Mouse (Mus musculus) erythroblast, embryonic 14.5 days (primary cell): ENCODE data around the gene Upp2. TPM values are rescaled to one million over a fixed set of nuclear protein-coding genes. Genes with fewer than 3 reads are reported as not detected.
A peak's percentile ranks its signal among the peaks of the same experiment; 100 is the strongest.

Source experiments
- H3K27me3 ChIP-seq: 2 replicates; pipeline ENCODE4 v1.6.1; 2012; ENCODE audit warnings: inconsistent platforms; ENCODE audit not compliant: control insufficient read depth
- H3K36me3 ChIP-seq: 2 replicates; pipeline ENCODE4 v1.6.1; 2012; ENCODE audit warnings: mild to moderate bottlenecking, inconsistent platforms; ENCODE audit not compliant: control insufficient read depth
- H3K4me1 ChIP-seq: 2 replicates; pipeline ENCODE4 v1.6.1; 2012; ENCODE audit warnings: inconsistent platforms; ENCODE audit not compliant: control insufficient read depth
- H3K4me3 ChIP-seq: replicated peaks from 2 replicates; pipeline ENCODE3; 2012; ENCODE audit warnings: moderate library complexity, mild to moderate bottlenecking, inconsistent platforms
- H3K9me3 ChIP-seq: 2 replicates; pipeline ENCODE4 v1.6.1; 2012; ENCODE audit warnings: low read length, inconsistent platforms, mixed read lengths; ENCODE audit not compliant: control insufficient read depth
- GATA1 ChIP-seq: IDR thresholded peaks from 2 replicates; pipeline ENCODE4 v1.6.1; 2012; ENCODE audit warnings: low read length, inconsistent platforms, mixed read lengths
- TAL1 ChIP-seq: IDR thresholded peaks from 3 replicates; pipeline ENCODE4 v1.6.1; 2012; ENCODE audit warnings: low read length, inconsistent platforms, mixed read lengths
- polyA plus RNA-seq: library from polyadenylated mRNA; stranded (reverse); fragments of >175 nt; gene quantifications from 2 replicates; pipeline ENCODE4 v1.2.3, GENCODE M21; 2012

Upp2 gene
- polyA plus RNA-seq, 1 experiment: not detected

GRCm38 (mm10) chr2:58566049-58566409, 1.1 kb upstream of the Upp2 start:
- H3K4me1 ChIP-seq: no peaks in the 10 kb centered on the region; the same call in 1 of the 2 replicates
- H3K4me3 ChIP-seq: peak overlapping the region; percentile 61
- H3K27me3 ChIP-seq: peaks cover 44% of the 10 kb centered on the region
- H3K9me3 ChIP-seq: no peaks in the 10 kb centered on the region
- no peak for TF ChIP-seq TAL1
- no peaks in the 10 kb centered on the region for H3K36me3 ChIP-seq

- TF ChIP-seq GATA1: no peak
- peak overlapping the region; percentile 61 for H3K4me3 ChIP-seq
- no peaks in the 10 kb centered on the region; the same call in 1 of the 2 replicates for H3K4me1 ChIP-seq
- H3K36me3 ChIP-seq: no peaks in the 10 kb centered on the region
- H3K27me3 ChIP-seq: peaks cover 44% of the 10 kb centered on the region
- peaks cover 3% of the 10 kb centered on the region; the same call in 1 of the 2 replicates for H3K9me3 ChIP-seq
Observed at GRCm38 (mm10) chr2:58566410-58567065, 560 bp upstream of the Upp2 start.

GRCm38 (mm10) chr2:58567866-58568719, 995 bp downstream of the Upp2 start:
- no peak overlapping the region for H3K4me3 ChIP-seq
- no peaks in the 10 kb centered on the region; the same call in 1 of the 2 replicates for H3K4me1 ChIP-seq
- H3K9me3 ChIP-seq: peaks cover 3% of the 10 kb centered on the region; the same call in 1 of the 2 replicates
- peaks cover 44% of the 10 kb centered on the region for H3K27me3 ChIP-seq
- TF ChIP-seq GATA1 (no peak), TAL1 (no peak)
- H3K36me3 ChIP-seq: no peaks in the 10 kb centered on the region

- TF ChIP-seq GATA1 (no peak), TAL1 (no peak)
- peaks cover 44% of the 10 kb centered on the region for H3K27me3 ChIP-seq
- H3K9me3 ChIP-seq: peaks cover 3% of the 10 kb centered on the region; the same call in 1 of the 2 replicates
- no peak overlapping the region for H3K4me3 ChIP-seq
- no peaks in the 10 kb centered on the region for H3K36me3 ChIP-seq
- no peaks in the 10 kb centered on the region; the same call in 1 of the 2 replicates for H3K4me1 ChIP-seq
Observed at GRCm38 (mm10) chr2:58568841-58569645, 1.9 kb downstream of the Upp2 start.

- TF ChIP-seq TAL1: no peak
- no peak for TF ChIP-seq GATA1
- H3K4me3 ChIP-seq: no peak overlapping the region
- H3K36me3 ChIP-seq: no peaks in the 10 kb centered on the region
- H3K9me3 ChIP-seq: peaks cover 3% of the 10 kb centered on the region; the same call in 1 of the 2 replicates
- no peaks in the 10 kb centered on the region for H3K4me1 ChIP-seq
- peaks cover under 1% of the 10 kb centered on the region; the same call in 1 of the 2 replicates for H3K27me3 ChIP-seq
Observed at GRCm38 (mm10) chr2:58574167-58574566, 7.1 kb downstream of the Upp2 start.

GRCm38 (mm10) chr2:58586311-58586710, 19.2 kb downstream of the Upp2 start:
- Histone ChIP-seq H3K4me1 (no peaks in the 10 kb centered on the region), H3K27me3 (no peaks in the 10 kb centered on the region), H3K36me3 (no peaks in the 10 kb centered on the region), H3K9me3 (no peaks in the 10 kb centered on the region), H3K4me3 (no peak overlapping the region)
- no peak for TF ChIP-seq GATA1
- no peak for TF ChIP-seq TAL1

- TF ChIP-seq GATA1 (no peak), TAL1 (no peak)
- Histone ChIP-seq H3K4me1 (no peaks in the 10 kb centered on the region), H3K36me3 (no peaks in the 10 kb centered on the region), H3K9me3 (no peaks in the 10 kb centered on the region), H3K4me3 (no peak overlapping the region), H3K27me3 (no peaks in the 10 kb centered on the region)
Observed at GRCm38 (mm10) chr2:58589637-58590036, 22.5 kb downstream of the Upp2 start.

- Histone ChIP-seq H3K4me3 (no peak overlapping the region), H3K9me3 (no peaks in the 10 kb centered on the region), H3K36me3 (no peaks in the 10 kb centered on the region), H3K27me3 (no peaks in the 10 kb centered on the region), H3K4me1 (no peaks in the 10 kb centered on the region)
- TF ChIP-seq TAL1: no peak
- TF ChIP-seq GATA1: no peak
Observed at GRCm38 (mm10) chr2:58590055-58590454, 23.0 kb downstream of the Upp2 start.

GRCm38 (mm10) chr2:58595350-58595749, 28.3 kb downstream of the Upp2 start:
- H3K27me3 ChIP-seq: no peaks in the 10 kb centered on the region
- H3K4me1 ChIP-seq: no peaks in the 10 kb centered on the region
- TF ChIP-seq TAL1 (no peak), GATA1 (no peak)
- no peaks in the 10 kb centered on the region for H3K9me3 ChIP-seq
- H3K4me3 ChIP-seq: no peak overlapping the region
- no peaks in the 10 kb centered on the region for H3K36me3 ChIP-seq
